Comparison of ENCODE assay signal across 16 mouse cellular contexts in genomic region chr17:67089611-67090010, GRCm38 (mm10).
"Had no signal": no experiment of that assay in that cellular context is flagged by ENCODE, and none has a peak within 500 bp of the region (broad histone marks: within the 10 kb centered on the region; RNA-seq: fewer than 3 reads in every experiment).

No protein-coding gene starts in this region.

- H3K27me3 ChIP-seq: lung, embryonic 15.5 days; megakaryocyte, embryonic 14.5 days; midbrain, embryonic 13.5 days; midbrain, embryonic 15.5 days; neural tube, embryonic 12.5 days; stomach, embryonic 15.5 days had no signal

- DNase-seq: lung, postnatal 14 days; lung, postnatal 36 days; right cerebral cortex, postnatal 14 days; thymus, adult 2 months; thymus, postnatal 25 days; thymus, postnatal 4 days had no signal

- H3K9me3 ChIP-seq: lung, embryonic 15.5 days; midbrain, embryonic 13.5 days; midbrain, embryonic 15.5 days; neural tube, embryonic 12.5 days; stomach, embryonic 15.5 days had no signal

- H3K36me3 ChIP-seq: lung, embryonic 15.5 days; midbrain, embryonic 13.5 days; midbrain, embryonic 15.5 days; neural tube, embryonic 12.5 days; stomach, embryonic 15.5 days had no signal

- H3K4me2 ChIP-seq: lung, embryonic 15.5 days; midbrain, embryonic 11.5 days; midbrain, embryonic 13.5 days; midbrain, embryonic 15.5 days; neural tube, embryonic 12.5 days; stomach, embryonic 15.5 days had no signal

- H3K4me3 ChIP-seq: lung, embryonic 15.5 days; megakaryocyte, embryonic 14.5 days; midbrain, embryonic 13.5 days; midbrain, embryonic 15.5 days; neural tube, embryonic 12.5 days; stomach, embryonic 15.5 days had no signal

- ATAC-seq: lung, postnatal 0 days; midbrain, embryonic 13.5 days; midbrain, embryonic 15.5 days had no signal

- H3K9ac ChIP-seq: lung, embryonic 15.5 days; midbrain, embryonic 13.5 days; neural tube, embryonic 12.5 days; stomach, embryonic 15.5 days had no signal

- H3K4me1 ChIP-seq: megakaryocyte, embryonic 14.5 days; neural tube, embryonic 12.5 days; stomach, embryonic 15.5 days had no signal

- H3K27ac ChIP-seq: lung, embryonic 15.5 days; macrophage; midbrain, embryonic 13.5 days; midbrain, embryonic 15.5 days; neural tube, embryonic 12.5 days; stomach, embryonic 15.5 days; stomach, postnatal 0 days had no signal
